Mouse (Mus musculus) myocyte (in vitro differentiated cells): ENCODE measurements at regions not wholly inside any gene's neighbourhood (a gene's known extent, or its start where the extent isn't known, plus 50 kb on each side); places are given as distances from the start of the nearest gene placed in this dataset.

ENCODE experiments used
- H3K27me3 ChIP-seq: one replicate; pipeline ENCODE4 v1.6.1; 2011; ENCODE audit not compliant: control insufficient read depth, insufficient read depth, insufficient read length
- H3K36me3 ChIP-seq: one replicate; pipeline ENCODE4 v1.6.1; 2011; ENCODE audit not compliant: control insufficient read depth, insufficient read depth
- H3K4me2 ChIP-seq: one replicate; pipeline ENCODE4 v1.6.1; 2011; ENCODE audit warnings: low read depth, control low read depth
- H3K4me3 ChIP-seq: one replicate; pipeline ENCODE4 v1.5.1; 2011; ENCODE audit warnings: mild to moderate bottlenecking, control low read depth, moderate library complexity
- H3K79me2 ChIP-seq: one replicate; pipeline ENCODE4 v1.6.1; 2011; ENCODE audit not compliant: control insufficient read depth, insufficient read depth
- H3ac ChIP-seq: one replicate; pipeline ENCODE4 v1.6.1; 2011; ENCODE audit not compliant: control insufficient read depth, insufficient read length
- CEBPB ChIP-seq: IDR thresholded peaks from 2 replicates; pipeline ENCODE4 v1.6.1; 2011; ENCODE audit warnings: mild to moderate bottlenecking, moderate library complexity; ENCODE audit not compliant: poor library complexity, insufficient read depth, severe bottlenecking
- E2F4 ChIP-seq: IDR thresholded peaks from one replicate; pipeline ENCODE4 v1.6.1; 2011; ENCODE audit warnings: mild to moderate bottlenecking, control low read depth, moderate library complexity; ENCODE audit not compliant: insufficient read depth
- MAX ChIP-seq: IDR thresholded peaks from one replicate; pipeline ENCODE4 v1.6.1; 2011; ENCODE audit warnings: low read depth, mild to moderate bottlenecking, control low read depth
- MYOD1 ChIP-seq, 3 experiments: IDR thresholded peaks; one replicate each; pipeline ENCODE4 v1.6.1; 2011; ENCODE audit warnings: control low read depth in 2 of 3, low read depth in 2 of 3, mild to moderate bottlenecking in 2 of 3, moderate library complexity in 1 of 3; ENCODE audit not compliant: insufficient read length in 2 of 3, control insufficient read depth in 1 of 3
- MYOG ChIP-seq, 3 experiments: IDR thresholded peaks; one replicate each; pipeline ENCODE4 v1.6.1; 2011; ENCODE audit warnings: control low read depth in 2 of 3, low read depth in 2 of 3, mild to moderate bottlenecking in 2 of 3; ENCODE audit not compliant: insufficient read length in 2 of 3, control insufficient read depth in 1 of 3, insufficient read depth in 1 of 3
- POLR2A ChIP-seq: IDR thresholded peaks from one replicate; pipeline ENCODE4 v1.6.1; 2011; ENCODE audit warnings: low read depth, mild to moderate bottlenecking, control low read depth, moderate library complexity; ENCODE audit not compliant: insufficient read length
- POLR2AphosphoS2 ChIP-seq: IDR thresholded peaks from one replicate; pipeline ENCODE4 v1.6.1; 2011; ENCODE audit warnings: low read depth, control low read depth; ENCODE audit not compliant: insufficient read length
- REST ChIP-seq: IDR thresholded peaks from one replicate; pipeline ENCODE4 v1.6.1; 2011; ENCODE audit warnings: mild to moderate bottlenecking, control low read depth, moderate library complexity; ENCODE audit not compliant: insufficient read depth, insufficient read length
- SRF ChIP-seq: IDR thresholded peaks from one replicate; pipeline ENCODE4 v1.6.1; 2011; ENCODE audit warnings: low read depth; ENCODE audit not compliant: control insufficient read depth, insufficient read length
- TCF12 ChIP-seq: IDR thresholded peaks from one replicate; pipeline ENCODE4 v1.6.1; 2011; ENCODE audit warnings: mild to moderate bottlenecking, control low read depth; ENCODE audit not compliant: poor library complexity, insufficient read depth, severe bottlenecking
- TCF3 ChIP-seq: IDR thresholded peaks from one replicate; pipeline ENCODE4 v1.6.1; 2011; ENCODE audit warnings: low read depth, control low read depth; ENCODE audit not compliant: insufficient read length
- USF1 ChIP-seq: IDR thresholded peaks from one replicate; pipeline ENCODE4 v1.6.1; 2011; ENCODE audit warnings: low read depth, mild to moderate bottlenecking, control low read depth, moderate library complexity

DNA sequence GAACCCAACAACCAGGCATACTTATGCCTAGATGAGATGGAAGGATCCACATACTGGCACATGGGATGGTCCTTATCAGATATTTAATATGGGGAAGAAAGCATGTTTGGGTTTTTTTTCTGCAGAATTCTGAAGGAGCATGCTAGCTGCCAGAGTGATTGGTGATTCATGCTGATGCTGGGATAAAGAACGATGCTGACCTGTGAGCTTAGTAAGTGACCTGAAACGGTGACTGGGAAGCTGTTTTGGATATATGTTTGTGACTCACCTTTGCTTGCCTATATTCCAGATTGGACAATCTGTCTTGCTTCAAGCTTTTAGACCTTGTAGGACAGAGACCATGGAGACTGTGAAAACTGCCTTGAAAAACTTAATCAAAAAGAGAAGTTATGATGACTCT is 974.8 kb downstream of the Grik2 start:
- H3K79me2 ChIP-seq, result no peaks in the 10 kb centered on the region
- H3K4me2 ChIP-seq, result no peak overlapping the region

DNA sequence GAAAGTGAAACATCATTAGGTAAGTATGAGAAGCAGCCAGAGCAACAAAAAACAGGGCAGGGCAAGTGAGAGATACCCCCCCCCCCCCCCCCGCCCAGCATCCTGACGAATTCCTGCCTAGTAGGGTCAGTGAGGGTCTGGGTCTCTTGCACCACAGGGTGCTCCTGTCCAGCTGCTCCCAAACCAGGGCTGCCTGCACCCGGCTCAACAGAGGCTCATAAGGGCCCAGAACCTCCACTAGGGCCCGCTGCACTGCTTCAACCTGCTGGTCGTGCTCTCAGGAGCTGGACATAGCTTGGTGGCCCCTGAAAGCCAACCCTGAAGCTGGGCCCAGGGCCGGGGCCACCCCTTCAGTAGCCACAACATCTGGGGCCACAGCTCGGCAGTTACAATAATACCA is 978.4 kb downstream of the Grik2 start:
- no peak overlapping the region for H3ac ChIP-seq
- no peak for TF ChIP-seq TCF12
- TF ChIP-seq E2F4, result no peak
- TF ChIP-seq MYOD1 (IDR thresholded peaks at IDR 0.05; ENCODE audit: control insufficient read depth in 1 of 3, insufficient read length in 2 of 3, low read depth in 2 of 3), result no peak
- no peak for TF ChIP-seq MAX
- no peak for TF ChIP-seq MYOG (IDR thresholded peaks at IDR 0.05; ENCODE audit: control insufficient read depth in 1 of 3, insufficient read depth in 1 of 3, insufficient read length in 2 of 3, low read depth in 2 of 3)
- no peak for TF ChIP-seq POLR2A
- no peak for TF ChIP-seq REST
- no peak for TF ChIP-seq POLR2AphosphoS2
- TF ChIP-seq USF1, result no peak
- no peak for TF ChIP-seq TCF3
- TF ChIP-seq SRF, result no peak
- TF ChIP-seq CEBPB, result no peak
- H3K27me3 ChIP-seq, result no peaks in the 10 kb centered on the region
- H3K4me2 ChIP-seq, result no peak overlapping the region
- no peak overlapping the region for H3K4me3 ChIP-seq
- no peaks in the 10 kb centered on the region for H3K36me3 ChIP-seq
- H3K79me2 ChIP-seq, result no peaks in the 10 kb centered on the region

More for the DNA sequence above, 974.8 kb downstream of the Grik2 start:
- Histone ChIP-seq H3K4me3 (no peak overlapping the region), H3K36me3 (no peaks in the 10 kb centered on the region), H3K27me3 (no peaks in the 10 kb centered on the region), H3ac (no peak overlapping the region)
- no peak for TF ChIP-seq REST
- no peak for TF ChIP-seq CEBPB
- no peak for TF ChIP-seq SRF
- no peak for TF ChIP-seq MYOG (IDR thresholded peaks at IDR 0.05; ENCODE audit: control insufficient read depth in 1 of 3, insufficient read depth in 1 of 3, insufficient read length in 2 of 3, low read depth in 2 of 3)
- TF ChIP-seq MAX, result no peak
- TF ChIP-seq MYOD1 (IDR thresholded peaks at IDR 0.05; ENCODE audit: control insufficient read depth in 1 of 3, insufficient read length in 2 of 3, low read depth in 2 of 3), result no peak
- no peak for TF ChIP-seq TCF12
- no peak for TF ChIP-seq TCF3
- no peak for TF ChIP-seq E2F4
- TF ChIP-seq POLR2A, result no peak
- no peak for TF ChIP-seq POLR2AphosphoS2
- TF ChIP-seq USF1, result no peak

DNA sequence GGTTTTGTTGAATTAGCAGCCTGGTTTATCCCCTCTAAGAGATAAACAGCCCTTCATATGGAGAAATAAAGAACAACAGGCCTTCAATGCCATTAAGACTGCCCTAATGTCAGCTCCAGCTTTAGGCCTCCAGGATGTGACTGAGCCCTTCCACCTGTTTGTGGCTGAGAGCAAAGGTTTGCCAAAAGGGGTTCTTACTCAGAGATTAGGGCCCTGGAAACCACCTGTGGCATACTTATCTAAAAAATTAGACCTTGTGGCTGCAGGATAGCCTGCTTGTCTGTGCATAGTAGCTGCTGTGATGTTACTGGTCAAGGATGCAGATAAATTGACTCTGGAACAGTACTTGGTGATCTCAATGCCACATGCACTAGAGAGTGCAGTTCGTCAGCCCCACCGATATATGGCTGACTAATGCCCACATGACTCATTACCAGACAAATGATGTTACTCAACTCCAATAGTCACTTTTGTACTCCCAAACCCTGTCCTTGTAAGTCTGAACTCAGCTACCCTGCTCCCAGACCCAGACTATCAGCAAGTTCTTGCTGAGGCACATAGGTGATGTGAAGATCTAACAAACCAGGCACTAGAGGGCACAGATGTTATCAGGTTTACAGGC is 1018.6 kb downstream of the Grik2 start:
- TF ChIP-seq TCF3 (no peak), USF1 (peak; percentile 19), POLR2AphosphoS2 (no peak), TCF12 (no peak), REST (no peak), POLR2A (no peak), CEBPB (peak; percentile 42; the same call in 1 of the 2 replicates), MAX (no peak), E2F4 (no peak), SRF (no peak), MYOD1 (IDR thresholded peaks at IDR 0.05; ENCODE audit: control insufficient read depth in 1 of 3, insufficient read length in 2 of 3, low read depth in 2 of 3) (peak in 1 of 3 experiments; percentile 36), MYOG (IDR thresholded peaks at IDR 0.05; ENCODE audit: control insufficient read depth in 1 of 3, insufficient read depth in 1 of 3, insufficient read length in 2 of 3, low read depth in 2 of 3) (peak in 1 of 3 experiments; percentile 30)
- Histone ChIP-seq H3ac (no peak overlapping the region), H3K4me3 (no peak overlapping the region), H3K36me3 (no peaks in the 10 kb centered on the region), H3K79me2 (no peaks in the 10 kb centered on the region), H3K4me2 (no peak overlapping the region), H3K27me3 (no peaks in the 10 kb centered on the region)

DNA sequence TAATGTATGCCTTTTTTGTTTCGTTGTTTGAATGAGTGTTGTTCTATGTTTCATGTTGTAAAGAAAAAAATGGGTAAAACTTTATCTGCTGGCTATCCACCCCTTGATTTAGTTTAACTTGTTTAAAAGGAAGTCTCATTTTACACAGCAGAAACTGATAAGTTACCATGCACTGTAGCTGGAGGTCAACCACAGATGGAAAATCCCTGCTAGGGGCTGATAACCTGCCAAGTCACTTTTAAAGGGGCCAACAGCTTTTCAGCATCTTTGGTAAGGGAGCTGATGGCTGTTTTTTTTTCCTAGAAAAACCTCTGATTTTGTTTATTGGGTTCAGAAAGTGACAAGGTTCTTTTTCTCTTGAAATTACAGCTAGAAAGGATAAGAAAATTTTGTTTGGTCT is 1050.6 kb downstream of the Grik2 start:
- Histone ChIP-seq H3K36me3 (no peaks in the 10 kb centered on the region), H3K27me3 (no peaks in the 10 kb centered on the region), H3K4me2 (no peak overlapping the region), H3ac (no peak overlapping the region), H3K79me2 (no peaks in the 10 kb centered on the region), H3K4me3 (no peak overlapping the region)
- TF ChIP-seq MYOD1 (IDR thresholded peaks at IDR 0.05; ENCODE audit: control insufficient read depth in 1 of 3, insufficient read length in 2 of 3, low read depth in 2 of 3), result no peak
- TF ChIP-seq SRF, result no peak

DNA sequence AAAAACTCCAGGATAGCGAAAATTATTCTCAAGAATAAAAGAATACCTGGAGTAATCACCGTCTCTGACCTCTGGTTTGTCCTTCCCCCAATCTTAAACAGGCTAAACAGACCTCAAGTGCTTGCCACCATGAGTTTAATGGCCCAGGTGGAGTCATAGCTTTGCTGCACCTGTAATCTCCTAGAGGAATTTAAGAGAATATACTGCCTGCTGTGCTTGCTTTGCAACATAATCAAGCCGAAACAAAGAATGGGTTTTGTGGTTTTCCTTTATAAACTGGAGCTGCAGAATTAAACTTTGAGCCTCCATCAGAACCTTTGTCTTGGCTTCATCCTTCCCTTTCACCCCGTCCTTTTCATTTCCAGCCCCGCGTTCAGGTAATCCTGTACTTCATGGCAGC is 1051.7 kb downstream of the Grik2 start:
- Histone ChIP-seq H3ac (no peak overlapping the region), H3K79me2 (no peaks in the 10 kb centered on the region), H3K4me3 (no peak overlapping the region), H3K27me3 (no peaks in the 10 kb centered on the region), H3K4me2 (no peak overlapping the region), H3K36me3 (no peaks in the 10 kb centered on the region)
- TF ChIP-seq MAX (no peak), TCF3 (no peak), POLR2AphosphoS2 (no peak), SRF (no peak), MYOG (IDR thresholded peaks at IDR 0.05; ENCODE audit: control insufficient read depth in 1 of 3, insufficient read depth in 1 of 3, insufficient read length in 2 of 3, low read depth in 2 of 3) (no peak), POLR2A (no peak), E2F4 (no peak), REST (no peak), TCF12 (no peak), CEBPB (no peak), MYOD1 (IDR thresholded peaks at IDR 0.05; ENCODE audit: control insufficient read depth in 1 of 3, insufficient read length in 2 of 3, low read depth in 2 of 3) (no peak), USF1 (no peak)
